Mouse (Mus musculus): ENCODE measurements around the gene Bmper.

Gene Bmper
- long read RNA-seq, experiment 1, partial matches to known transcripts, result 0 of 1 reads
- long read RNA-seq, experiment 1, other reads (novel, unspliced or antisense), result 0 of 1 reads
- long read RNA-seq, experiment 2, result 0 reads

GRCm38 (mm10) chr9:23222841-23223548 lies at the start of gene Bmper:
Bmper (plus strand) TSS chr9:23223076.
- intact Hi-C loops (cut with DNase I), result no loop called here

DNA sequence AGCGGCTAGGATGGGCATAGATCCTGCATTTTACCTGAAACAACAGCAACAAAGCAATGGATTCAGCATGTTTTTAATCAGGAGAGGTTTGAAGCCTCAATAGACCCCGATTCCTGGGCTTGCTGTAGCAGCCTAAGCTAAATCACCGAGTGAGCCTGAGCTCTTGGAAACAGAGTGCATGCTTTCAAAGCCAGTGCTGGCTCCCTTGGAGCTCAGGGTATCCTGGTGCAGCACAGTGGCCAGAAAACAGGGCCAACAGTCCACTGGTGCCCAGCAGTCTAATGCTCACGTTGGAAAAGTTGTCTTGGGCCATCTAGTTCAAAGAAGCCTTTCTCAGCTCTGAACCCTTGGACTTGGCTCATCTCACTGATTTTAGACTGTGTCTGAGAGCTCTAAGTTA lies 45.4 kb upstream of the Bmper start:
- intact Hi-C loops (cut with DNase I), result no loop called here

- intact Hi-C loops (cut with DNase I), result no loop called here
Observed at GRCm38 (mm10) chr9:23187181-23187580, 35.7 kb upstream of the Bmper start.

GRCm38 (mm10) chr9:23188136-23188535 lies 34.7 kb upstream of the Bmper start:
- intact Hi-C loops (cut with DNase I), result no loop called here

DNA sequence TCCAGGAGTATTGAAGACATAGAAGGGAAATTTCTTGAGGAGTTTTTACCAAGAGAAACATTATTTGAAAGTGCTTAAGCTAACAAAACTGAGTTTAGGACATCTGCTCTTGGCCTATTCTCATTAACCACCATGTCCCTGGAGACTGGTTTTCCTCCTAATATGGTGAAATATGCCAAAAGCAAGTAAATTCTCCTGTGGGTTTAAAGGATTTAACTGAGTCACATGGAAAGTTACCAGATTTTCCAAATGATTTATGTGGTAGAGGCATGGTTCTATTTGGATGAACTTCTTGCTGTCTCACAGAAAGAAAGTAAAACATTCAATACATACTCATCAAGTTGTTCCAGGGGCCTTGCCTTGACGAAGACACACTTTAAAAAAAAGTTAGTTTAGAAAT lies 31.9 kb upstream of the Bmper start:
- intact Hi-C loops (cut with DNase I), result no loop called here

- intact Hi-C loops (cut with DNase I), result no loop called here
Observed at GRCm38 (mm10) chr9:23191431-23191830, 31.4 kb upstream of the Bmper start.

- intact Hi-C loops (cut with DNase I), result no loop called here
Observed at GRCm38 (mm10) chr9:23192567-23193331, 30.1 kb upstream of the Bmper start.

- intact Hi-C loops (cut with DNase I), result no loop called here
Observed at GRCm38 (mm10) chr9:23198996-23199395, 23.9 kb upstream of the Bmper start.

- intact Hi-C loops (cut with DNase I), result no loop called here
Observed at GRCm38 (mm10) chr9:23199841-23200240, 23.0 kb upstream of the Bmper start.

GRCm38 (mm10) chr9:23200828-23201227 lies 22.0 kb upstream of the Bmper start:
- intact Hi-C loops (cut with DNase I), result no loop called here

DNA sequence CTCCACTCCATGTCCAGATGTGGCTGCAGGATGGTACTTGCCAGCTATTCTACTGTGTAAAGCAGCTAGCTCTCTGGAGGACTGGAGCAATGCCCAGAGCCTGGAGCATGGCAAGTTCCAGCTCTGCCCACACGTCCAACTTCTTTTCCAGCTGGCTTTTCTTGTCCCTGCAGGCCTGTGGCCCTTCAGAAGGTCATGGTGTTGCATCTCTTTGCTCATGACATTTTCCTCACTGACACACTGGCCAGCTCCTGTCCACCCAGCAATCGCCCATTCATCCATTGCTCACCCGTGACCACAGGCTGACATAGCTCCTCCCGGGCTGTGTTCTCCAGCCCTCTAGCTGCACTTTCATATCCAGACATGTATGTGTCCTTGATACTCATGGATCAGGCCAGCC lies 20.4 kb upstream of the Bmper start:
- intact Hi-C loops (cut with DNase I), result no loop called here

DNA sequence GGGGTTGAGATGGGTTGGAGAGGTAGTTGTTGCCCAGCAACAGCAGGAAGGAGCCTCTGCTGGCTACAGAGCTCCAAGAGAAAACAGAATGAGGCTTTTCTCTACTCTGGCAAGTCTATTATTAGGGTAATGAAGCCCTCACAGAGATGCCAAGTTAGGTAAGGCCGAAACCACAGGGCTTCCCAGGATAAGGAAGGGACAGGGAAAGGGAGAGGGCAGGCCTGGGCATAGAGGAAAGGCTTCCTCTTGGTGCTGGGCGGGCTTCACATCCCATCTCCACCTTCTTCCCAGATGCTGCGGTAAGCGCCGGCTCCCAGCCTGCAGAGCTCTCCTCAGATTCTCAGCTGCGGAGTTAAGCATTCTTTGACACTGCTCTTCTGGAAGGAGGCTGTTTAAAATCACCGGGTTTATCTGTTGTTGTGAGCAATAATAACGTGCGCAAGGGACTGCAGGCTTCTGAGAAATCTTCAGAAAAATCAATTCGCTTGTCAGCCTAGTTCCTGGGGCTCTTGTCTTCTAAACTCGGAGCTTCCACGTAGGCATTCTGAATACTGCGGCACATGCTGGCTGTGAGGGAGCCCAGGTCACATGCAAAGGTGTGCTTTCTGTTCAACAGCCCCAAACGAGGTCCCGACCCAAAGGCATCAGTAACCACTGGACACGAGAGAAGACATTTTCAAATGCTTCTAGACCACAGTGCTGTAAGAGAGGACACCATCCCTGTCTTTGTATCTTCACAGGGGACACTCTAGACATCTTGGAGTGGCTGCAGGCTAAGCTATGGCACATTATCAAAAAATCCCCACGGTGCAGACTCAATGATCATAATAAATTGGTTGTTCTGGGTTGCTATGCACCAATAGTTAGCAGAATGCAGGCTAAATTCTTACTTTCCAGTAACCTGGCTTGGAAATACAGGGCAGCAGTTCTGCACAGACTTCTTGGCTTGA lies 18.3 kb upstream of the Bmper start:
- intact Hi-C loops (cut with DNase I), result no loop called here

GRCm38 (mm10) chr9:23205304-23205703 lies 17.6 kb upstream of the Bmper start:
- intact Hi-C loops (cut with DNase I), result no loop called here

GRCm38 (mm10) chr9:23205757-23206156 lies 17.1 kb upstream of the Bmper start:
- intact Hi-C loops (cut with DNase I), result no loop called here

GRCm38 (mm10) chr9:23206181-23206580 lies 16.7 kb upstream of the Bmper start:
- intact Hi-C loops (cut with DNase I), result no loop called here

DNA sequence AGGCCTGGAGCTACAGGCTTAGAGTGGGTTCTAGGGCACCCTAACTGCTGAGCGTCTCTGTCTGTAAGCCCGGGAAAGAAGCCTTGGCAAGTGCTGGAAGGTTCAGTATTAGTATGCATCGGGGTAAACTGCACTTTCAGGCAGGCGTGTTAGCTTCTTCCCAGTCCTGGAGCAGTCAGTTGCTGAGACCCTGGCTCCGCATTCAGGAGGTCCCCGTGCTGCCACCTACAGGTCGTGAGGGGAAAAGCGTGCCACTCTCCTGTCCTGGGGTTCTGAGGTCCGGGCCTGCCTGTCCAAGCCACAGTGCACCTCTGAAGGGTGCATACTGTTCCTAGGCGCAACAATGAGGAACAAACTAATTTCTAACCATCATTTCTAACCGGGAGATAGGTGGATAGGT lies 10.6 kb upstream of the Bmper start:
- intact Hi-C loops (cut with DNase I), result loop anchor here (10.0 kb wide), 1 partner anchor 498 kb away; no protein-coding TSS in a partner anchor

GRCm38 (mm10) chr9:23219754-23220153 lies 3.1 kb upstream of the Bmper start:
- intact Hi-C loops (cut with DNase I), result loop anchor here (10.0 kb wide), 1 partner anchor 505 kb away; no protein-coding TSS in a partner anchor

DNA sequence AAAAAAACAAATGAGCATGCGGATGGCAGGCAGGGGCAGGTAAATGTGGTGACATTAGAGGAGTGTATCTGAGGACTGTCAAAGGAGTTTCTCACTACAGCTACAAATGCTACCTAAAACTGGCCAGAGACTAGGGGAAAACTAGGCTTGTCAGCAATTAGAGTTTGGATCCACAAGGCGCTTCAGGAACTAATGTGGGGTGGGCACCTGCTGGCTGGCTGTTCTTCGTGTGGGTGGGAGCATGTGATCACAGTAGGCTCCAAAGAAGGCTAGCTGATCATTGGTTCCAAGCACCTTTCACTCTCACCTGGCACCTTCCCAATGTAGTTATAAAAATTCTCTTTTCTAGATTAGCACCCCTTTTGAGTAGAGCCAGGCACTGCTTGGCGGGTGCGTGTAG lies 900 bp upstream of the Bmper start:
- intact Hi-C loops (cut with DNase I), result no loop called here

DNA sequence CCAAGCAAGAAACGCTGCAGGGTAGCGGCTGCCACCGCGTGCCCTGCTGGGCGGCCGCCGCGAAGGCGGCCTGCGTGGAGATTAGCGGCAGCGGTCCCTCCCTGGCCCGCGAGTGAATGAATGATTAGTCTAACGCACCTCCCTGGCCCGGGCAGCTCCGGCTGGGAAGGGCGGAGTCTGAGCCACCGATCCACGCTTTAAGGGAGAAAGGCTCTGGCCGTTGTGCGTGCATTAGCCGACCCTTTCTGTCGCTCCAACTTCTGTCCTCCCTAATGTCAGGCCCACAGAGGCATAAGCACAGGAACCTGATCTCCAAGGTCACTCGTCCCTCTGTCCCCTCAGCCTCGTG lies 410 bp upstream of the Bmper start:
- intact Hi-C loops (cut with DNase I), result no loop called here

DNA sequence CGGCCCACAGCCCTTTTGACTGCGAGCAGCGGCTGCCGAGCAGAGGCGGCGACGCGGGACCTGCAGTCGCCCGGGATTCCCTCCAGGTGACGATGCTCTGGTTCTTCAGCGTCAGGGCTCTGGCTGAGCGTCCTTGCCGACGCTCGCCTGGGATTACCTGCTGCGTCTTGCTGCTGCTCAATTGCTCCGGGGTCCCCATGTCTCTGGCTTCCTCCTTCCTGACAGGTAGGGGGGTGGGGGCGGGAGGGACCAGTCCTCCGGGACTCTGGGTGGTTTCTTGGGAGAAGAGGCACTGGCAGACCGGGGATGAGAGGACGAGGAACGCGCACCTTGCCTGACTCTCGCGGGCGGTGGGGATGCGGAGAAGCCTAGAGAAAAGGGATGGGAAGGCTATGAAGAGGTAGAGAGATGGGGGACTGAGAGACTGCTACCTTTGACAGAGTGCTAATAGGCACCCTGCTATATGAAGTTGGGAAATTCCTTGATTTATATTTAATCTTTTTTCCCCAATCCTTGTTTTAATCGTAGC lies 737 bp downstream of the Bmper start:
- intact Hi-C loops (cut with DNase I), result no loop called here

DNA sequence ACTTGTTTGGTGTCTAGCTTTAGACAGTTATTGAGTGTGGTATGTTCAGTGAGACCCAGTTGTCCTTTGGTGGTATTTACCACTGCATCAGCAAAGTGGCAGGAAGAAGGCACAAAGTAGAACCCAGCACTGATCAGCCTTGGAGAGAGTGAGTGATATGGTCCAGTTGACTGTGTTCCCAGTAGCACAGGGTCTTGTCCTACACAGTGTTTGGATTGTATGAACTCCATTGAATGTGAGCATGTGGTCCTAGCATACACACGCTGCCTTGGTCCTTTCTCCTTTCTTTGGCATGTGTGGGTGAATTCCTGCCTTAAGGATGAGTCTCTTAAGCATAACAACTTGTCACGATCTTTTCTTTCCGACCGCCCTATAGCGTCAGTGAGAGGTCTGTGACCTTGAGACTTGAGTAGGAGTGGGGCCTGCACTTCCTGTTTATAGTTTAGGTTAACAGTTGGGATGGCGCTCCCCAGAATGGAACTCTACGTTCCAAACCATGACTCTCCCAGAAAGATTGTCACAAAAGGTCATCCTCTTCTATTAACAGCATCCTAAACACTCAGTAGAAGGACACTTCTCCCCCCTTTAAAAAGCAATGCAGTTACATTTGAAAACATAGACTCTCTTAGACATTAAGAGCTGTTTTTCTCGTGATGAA lies 10.7 kb downstream of the Bmper start:
- intact Hi-C loops (cut with DNase I), result no loop called here

Measured in adrenal gland (tissue).